Mouse (Mus musculus) MEL-GATA-1-ER (cell line): ENCODE results near the gene Alg11.

Experiments
- DNase-seq: peaks from one replicate; pipeline ENCODE4 v3.0.0-alpha.2; 2012; ENCODE audit warnings: low read depth; ENCODE audit errors: extremely low read depth

The Alg11 gene

DNA sequence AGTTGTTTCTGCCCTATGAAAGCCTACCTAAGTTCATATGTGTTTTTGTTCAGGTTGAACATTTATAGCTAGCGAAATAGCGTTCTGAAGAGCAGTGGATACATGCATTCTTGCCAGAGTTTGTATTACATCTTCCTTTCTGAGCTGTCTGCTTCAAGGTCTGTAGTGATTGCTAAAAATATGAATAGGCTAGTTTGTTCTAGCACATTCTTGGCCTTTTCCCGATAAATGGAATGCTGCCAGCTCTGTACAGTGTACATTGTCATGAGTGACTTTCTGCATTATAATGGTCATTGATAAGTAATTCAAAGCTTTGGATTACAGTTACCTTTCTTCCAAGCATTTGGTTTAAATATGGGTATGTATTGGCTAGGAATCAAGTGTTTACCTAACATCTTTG, 605 bp downstream of the Alg11 start:
- no peak for DNase-seq

GRCm38 (mm10) chr8:22079313-22080007, 18.9 kb downstream of the Alg11 start:
- DNase-seq: no peak

GRCm38 (mm10) chr8:22089226-22089625, 28.7 kb downstream of the Alg11 start:
- no peak for DNase-seq

DNA sequence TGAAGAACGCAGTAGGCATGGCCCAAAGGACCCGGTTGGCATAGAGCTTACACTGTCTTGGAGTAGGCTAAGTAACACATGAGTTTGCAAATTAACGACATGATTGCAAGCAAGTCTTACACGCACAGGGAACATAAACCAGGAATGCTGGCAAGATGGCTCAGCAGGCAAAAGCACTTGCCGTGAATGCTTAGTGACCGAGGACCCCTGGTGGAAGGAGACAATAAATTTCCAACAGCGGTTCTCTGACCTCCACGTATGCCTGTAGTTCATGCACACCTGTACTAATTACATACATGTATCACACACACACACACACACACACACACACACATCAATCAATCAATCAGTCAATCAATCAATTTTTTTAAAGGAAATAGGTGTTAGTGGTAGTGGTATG, 31.0 kb downstream of the Alg11 start:
- peak; percentile 2 for DNase-seq

DNA sequence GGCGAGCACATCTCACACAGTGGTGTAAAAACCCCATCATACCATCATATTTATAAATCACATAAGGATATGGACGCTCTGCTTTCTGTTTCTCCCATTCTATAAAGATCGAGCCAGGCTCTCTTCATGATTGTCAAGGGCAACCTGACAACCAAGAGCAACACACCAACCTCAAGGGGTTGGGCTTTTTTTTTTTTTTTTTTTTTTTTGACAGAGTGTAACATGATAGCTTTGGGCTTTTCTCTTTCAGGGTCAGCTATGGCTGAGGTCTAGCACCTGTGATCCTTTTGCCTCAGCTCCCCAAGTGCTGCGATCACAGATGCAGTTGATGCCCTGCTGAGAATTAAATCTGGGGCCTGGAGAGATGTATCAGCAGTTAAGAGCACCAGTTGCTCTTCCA, 46.5 kb downstream of the Alg11 start:
- no peak for DNase-seq
